Mouse (Mus musculus): ENCODE measurements around the gene Mpp2.

Mpp2 gene

GRCm38 (mm10) chr11:102070426-102070825, 17.9 kb downstream of the Mpp2 start:
- no peak for DNase-seq (ENCODE audit: low spot score)

- DNase-seq (ENCODE audit: low spot score) = no peak
Observed at GRCm38 (mm10) chr11:102069633-102070032, 18.7 kb downstream of the Mpp2 start.

DNA sequence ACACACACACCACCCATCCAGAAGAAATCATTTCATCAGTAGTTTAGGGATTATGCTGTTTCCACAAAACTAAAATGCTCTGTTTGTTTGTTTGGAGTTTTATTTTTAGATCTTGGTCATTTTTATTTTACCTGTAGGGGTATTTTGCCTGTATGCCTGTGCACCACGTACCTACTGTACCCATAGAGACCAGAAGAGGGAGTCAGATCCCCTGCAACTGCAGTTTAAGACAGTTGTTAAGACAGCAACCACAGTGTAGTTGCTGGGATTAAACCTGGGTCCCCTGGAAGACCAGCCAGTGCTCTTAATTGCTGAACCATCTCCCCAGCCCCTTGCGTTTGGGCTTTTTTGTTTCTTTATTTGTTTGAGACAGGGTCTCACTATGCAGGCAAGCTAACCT, 19.3 kb downstream of the Mpp2 start:
- no peak for DNase-seq (ENCODE audit: low spot score)

GRCm38 (mm10) chr11:102063076-102063475, 25.2 kb downstream of the Mpp2 start:
- no peak for DNase-seq (ENCODE audit: low spot score)

DNA sequence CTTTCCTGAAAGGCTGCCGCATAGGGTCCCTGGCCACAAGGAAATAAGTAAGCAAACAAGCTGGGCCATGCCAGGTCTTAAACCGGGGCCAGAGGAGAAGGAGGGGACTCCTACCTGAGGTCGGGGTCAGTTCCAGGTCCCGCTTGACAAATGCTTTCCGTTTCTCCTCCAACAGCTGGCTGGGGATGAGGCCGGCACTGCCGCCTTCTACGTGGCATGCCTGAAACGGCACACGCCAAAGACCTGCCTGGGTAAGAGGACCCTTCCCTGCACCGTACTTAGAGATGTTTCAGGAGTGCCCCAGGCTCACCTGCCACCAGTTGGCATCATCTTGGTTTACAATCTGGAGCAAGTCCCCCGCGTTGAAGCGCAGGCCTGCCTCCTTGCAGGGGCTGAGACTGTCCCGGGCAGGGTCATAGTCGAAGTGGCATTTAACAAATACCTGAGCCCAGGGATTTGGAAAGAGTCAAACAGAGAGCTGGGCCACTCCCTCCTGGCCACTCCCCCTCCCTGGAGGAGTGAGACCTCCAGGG, 26.3 kb downstream of the Mpp2 start:
- DNase-seq (ENCODE audit: low spot score) = no peak

DNA sequence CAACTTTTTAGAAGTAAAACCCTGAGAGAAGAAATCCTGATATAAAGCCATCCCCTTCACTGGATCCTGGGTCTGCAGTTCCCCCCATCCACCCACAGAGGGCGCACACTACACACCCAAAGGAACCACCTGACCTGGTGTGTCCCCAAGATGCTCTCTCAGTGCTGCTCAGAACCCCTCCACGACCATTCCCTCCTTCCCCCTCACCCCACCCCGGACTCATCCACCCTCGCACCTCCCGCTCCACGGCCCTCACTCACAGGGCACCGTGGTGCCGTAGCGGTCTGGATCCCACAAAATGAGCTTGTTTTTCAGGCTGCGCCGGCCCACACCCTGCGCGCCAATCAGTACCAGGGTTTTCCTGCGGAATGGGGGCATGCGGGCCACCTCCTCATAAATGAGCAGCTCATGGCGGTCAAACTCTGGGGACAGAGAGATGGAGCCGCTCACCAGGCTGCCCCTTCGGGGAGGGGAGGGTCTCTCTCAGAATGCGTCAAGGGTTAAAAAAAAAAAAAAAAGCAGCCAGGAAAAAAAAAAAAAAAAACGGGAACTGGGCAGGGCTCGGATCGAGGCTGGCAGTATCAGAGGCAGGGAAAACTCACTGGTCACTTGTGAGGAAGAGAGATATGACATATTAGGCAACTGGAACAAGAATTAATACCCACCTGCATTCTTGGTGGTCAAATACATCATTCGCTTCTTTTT, 26.9 kb downstream of the Mpp2 start:
- peak; percentile 79 for DNase-seq (ENCODE audit: low spot score)

DNA sequence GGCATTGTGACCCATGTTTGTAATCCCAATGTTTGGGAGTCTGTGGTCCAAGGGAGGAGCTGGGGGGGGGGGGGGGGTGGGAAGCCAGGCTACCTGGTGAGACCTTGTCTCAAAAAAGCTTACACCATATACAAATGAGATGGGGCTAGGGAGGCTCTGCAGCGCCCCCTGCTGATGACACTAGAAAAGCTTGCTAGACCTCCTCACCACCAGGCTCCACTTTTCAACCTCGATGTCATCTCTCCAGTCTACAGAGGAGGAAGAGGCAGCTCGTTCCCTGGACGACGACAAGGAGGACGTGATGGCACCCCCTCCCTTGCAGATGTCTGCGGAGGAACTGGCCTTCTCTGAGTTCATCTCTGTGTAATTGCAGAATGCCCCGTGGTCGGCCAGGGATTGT, 34.5 kb downstream of the Mpp2 start:
- DNase-seq (ENCODE audit: low spot score) = no peak

DNA sequence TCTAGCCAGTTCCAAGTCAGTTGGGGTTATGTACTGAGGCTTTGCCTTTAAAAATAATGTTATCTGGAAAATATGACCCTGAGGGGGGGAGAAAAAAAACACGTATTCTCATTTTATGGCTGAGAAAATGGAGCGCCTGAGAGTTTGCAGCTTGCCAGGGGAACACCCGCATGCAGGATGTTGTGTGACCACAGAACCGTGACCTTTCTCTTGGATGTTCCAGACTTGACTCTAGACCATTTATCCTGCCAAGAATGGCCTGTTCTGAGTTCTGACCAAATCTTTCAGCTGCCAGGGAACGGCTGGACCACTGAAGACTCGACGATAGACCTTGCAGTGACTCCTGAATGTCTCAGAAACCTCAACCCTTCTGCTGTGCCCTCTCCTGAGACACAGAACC, 35.1 kb downstream of the Mpp2 start:
- DNase-seq (ENCODE audit: low spot score) = no peak

DNA sequence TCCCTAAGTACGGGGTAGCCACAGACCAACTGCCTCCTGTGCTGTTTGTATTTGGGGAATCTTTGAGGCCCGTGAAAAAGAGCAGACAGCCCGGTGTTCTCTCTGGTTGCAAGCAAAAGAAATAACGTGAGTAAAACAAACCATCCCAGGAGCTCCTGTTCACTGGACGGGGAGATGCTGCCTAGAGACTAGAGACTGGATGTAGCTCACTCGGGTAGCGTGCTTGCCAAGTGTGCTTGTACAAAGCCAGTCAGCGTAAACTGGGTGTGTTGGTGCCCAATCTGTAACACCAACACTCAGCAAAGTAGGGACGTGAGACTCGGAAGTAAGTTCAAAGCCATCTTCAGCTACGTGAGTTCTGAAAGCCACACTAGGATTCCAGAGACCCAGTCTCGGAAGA, 35.6 kb downstream of the Mpp2 start:
- no peak for DNase-seq (ENCODE audit: low spot score)

GRCm38 (mm10) chr11:102051954-102052353, 36.4 kb downstream of the Mpp2 start:
- no peak for DNase-seq (ENCODE audit: low spot score)

GRCm38 (mm10) chr11:102051541-102051940, 36.8 kb downstream of the Mpp2 start:
- DNase-seq (ENCODE audit: low spot score) = no peak

- no peak for DNase-seq (ENCODE audit: low spot score)
Observed at GRCm38 (mm10) chr11:102049875-102050482, 38.3 kb downstream of the Mpp2 start.

DNA sequence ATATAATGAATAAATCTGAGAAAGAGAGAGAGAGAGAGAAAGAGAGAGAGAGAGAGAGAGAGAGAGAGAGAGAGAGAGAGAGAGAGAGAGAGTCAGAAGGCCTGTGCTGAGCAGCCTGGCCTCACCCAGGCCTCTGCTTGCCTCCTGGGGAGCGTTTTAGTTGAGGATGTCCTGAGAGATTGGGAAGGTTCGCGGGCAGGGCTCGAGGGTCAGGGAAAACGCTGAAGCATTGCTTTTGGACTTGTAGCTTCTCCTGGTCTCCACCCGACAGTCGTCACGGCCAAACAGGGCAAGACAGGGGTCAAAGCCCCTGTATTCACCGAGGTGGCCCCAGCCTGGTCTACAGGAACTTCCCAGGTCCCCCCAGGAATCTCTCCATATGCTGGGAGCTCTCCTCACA, 41.7 kb downstream of the Mpp2 start:
- DNase-seq (ENCODE audit: low spot score) = no peak

DNA sequence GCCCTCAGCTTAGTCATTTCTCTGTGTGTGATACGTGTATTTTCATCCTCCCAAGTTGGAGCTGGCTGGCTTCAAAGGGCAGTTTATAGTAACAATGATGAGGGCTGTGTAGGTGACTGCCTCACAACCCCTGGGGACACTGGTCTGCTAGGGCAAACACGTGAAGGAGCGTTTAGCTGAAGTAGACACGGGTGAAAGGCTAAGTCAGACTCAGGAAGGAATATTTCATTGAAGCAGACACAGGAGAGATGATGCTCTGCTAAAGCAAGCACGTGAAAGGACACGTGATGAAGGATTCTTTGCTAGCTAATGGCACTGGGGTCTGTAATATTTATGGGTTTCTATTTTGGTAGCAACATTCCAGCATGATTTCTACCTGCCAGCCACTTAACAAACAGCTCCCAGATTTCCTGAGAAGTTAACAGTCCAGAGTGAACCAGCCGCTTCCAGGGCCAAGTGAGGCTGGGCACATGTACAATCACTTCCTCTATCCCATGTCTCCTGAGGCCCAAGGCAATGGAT, 43.6 kb downstream of the Mpp2 start:
- DNase-seq (ENCODE audit: low spot score) = no peak

DNA sequence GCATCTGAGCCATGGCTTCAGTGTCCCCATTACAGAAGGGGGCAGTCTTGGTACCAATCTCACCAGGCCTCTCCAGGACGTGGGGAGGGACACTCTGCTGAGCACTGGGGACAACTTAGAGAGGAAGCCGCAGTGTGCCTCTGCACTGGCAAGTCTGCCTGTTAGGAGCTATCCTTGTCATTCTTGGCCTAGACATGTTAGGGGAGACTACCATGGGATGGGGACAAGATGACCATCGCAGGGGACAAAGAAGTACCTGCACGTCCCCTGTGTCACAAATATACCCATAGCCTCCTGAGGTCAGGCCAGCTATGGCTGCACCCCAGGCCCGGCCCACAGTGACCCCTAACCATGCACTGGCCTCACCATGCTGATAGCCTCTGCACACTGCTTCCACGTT, 44.9 kb downstream of the Mpp2 start:
- DNase-seq (ENCODE audit: low spot score) = no peak

- no peak for DNase-seq (ENCODE audit: low spot score)
Observed at GRCm38 (mm10) chr11:102042971-102043370, 45.3 kb downstream of the Mpp2 start.

DNA sequence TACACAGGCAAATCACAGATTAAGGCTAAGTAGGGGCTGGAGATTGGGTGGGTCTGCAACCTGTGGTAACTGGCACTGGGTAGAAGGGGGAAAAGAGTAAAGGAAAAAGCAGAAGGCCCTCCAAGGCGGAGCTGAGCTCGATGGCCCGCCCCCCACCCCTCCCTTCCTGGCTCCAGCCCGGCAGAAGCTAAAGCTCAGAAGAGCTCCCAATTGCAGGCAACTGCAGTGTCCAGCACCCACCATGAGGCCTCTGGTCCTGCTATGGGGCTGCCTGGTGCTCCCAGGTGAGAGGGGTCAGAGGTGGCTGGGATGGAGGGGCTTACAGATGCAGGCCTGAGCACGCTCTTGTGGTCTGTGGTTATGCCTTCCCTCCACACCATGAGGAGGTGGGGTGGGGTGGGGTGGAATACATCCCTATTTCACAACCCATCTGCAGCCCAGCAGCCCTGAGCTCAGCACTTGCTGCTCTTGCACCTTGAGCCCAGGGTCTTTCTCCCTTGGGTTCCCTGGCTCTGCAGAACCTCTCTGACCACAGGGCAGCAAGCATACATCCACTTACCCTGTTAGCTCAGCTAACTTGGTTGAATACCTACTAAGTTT, 46.9 kb downstream of the Mpp2 start, which contains the start of gene Cd300lg:
Gene Cd300lg, plus strand, starts transcription at position 160 of the 600 bp plus-strand sequence.
- no peak for DNase-seq (ENCODE audit: low spot score)

GRCm38 (mm10) chr11:102040646-102041045, 47.7 kb downstream of the Mpp2 start:
- DNase-seq (ENCODE audit: low spot score) = no peak

DNA sequence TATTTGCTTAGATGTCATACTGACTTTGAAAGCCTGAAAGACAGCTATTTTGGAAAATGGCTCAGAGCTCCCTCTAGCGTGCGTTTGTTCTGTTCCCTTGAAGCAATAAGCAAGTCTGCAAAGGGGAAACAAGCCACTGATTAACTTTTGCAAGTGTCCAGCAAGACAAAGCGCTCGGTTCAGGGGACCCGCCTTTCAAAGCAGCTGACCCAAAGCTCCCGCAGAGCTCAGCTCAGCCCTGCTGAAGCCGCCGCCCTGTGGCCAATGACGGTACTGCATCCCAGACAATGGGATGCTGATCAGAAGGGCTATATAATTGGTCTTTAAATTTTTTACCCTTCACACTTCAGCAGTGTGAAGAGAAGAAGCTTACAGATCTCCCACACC, 48.2 kb downstream of the Mpp2 start:
- peak; percentile 50 for DNase-seq (ENCODE audit: low spot score)

DNA sequence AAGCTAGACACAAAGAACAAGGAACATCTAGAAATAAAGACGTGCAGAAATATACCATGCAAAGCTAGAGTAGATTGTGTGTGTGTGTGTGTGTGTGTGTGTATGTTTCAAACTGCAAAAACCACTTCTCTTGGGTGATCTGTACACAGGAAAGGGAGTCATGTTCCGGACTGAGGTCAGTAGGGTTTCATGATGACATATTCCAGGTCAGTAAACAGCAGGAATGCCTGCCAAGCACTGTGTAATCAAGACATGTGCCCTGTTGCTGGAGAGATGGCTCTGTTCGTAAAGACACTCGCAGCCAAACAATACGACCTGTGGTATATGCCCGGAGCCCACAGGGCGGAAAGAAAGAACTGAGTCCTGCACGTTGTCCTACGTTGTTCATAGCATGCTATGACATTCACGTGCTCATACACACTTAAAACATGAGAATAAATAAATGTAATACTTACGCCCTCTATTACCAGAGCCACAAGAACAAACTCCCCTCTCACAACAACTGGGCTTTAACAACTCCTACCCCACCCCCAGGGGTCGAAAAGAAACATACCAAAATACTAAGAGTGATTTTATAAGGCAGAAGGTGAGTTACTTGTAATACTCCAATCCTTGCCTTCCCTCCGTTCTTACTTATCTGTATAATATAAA, 48.7 kb downstream of the Mpp2 start:
- no peak for DNase-seq (ENCODE audit: low spot score)

- no peak for DNase-seq (ENCODE audit: low spot score)
Observed at GRCm38 (mm10) chr11:102037789-102038188, 50.5 kb downstream of the Mpp2 start.

DNA sequence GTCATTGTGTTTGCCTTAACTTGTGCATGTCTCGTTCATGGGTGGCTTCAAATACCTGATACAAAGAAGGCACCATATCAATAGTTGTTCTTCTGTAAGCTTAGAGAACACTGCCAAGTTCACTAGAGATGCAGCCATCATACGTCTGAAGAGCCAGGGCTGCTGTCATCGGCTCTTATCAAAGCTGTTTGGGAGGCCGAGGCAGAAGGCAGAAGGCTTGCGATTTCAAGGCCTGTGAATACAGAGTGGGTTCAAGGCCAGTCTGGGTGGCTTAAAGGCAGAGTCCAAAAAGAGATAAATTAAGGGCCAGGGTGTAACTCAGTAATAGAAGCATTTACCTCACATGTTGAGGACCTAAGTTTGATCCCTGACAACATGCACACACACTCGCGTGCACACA, 52.0 kb downstream of the Mpp2 start:
- DNase-seq (ENCODE audit: low spot score) = no peak

All from layer of hippocampus, adult 9-10 months (tissue).